Comparison of ENCODE assay signal across 9 mouse cellular contexts in genomic region chr10:61536130-61537035, GRCm38 (mm10). TPM values are rescaled to one million over a fixed set of nuclear protein-coding genes. Genes with fewer than 3 reads are reported as not detected.
DNase-seq lines count a peak whose midpoint lies in the region; TF ChIP-seq lines count a peak whose summit lies in the region.
"Had no signal": no experiment of that assay in that cellular context is flagged by ENCODE, and none has a peak within 500 bp of the region (broad histone marks: within the 10 kb centered on the region; RNA-seq: fewer than 3 reads in every experiment).

No protein-coding gene starts in this region.

- WGBS in small intestine, adult 2 months = 5% methylated on average over 20 of the region's 20 CpGs

- no peak for TF ChIP-seq CTCF in small intestine, adult 2 months (IDR thresholded peaks at IDR 0.05; ENCODE audit: extremely low read depth, insufficient read length, insufficient replicate concordance, low read depth, low read length)

- no peak for TF ChIP-seq POLR2A in small intestine, adult 2 months (IDR thresholded peaks at IDR 0.05; ENCODE audit: low read depth, low read length)

- no peaks in the 10 kb centered on the region for H3K27me3 ChIP-seq in small intestine, adult 2 months (ENCODE audit: control insufficient read depth, insufficient read depth, low read length)

- no peaks in the 10 kb centered on the region for H3K36me3 ChIP-seq in small intestine, adult 2 months (ENCODE audit: control insufficient read depth, insufficient read depth, low read length)

- H3K4me1 ChIP-seq in small intestine, adult 2 months (ENCODE audit: control insufficient read depth, insufficient read depth, insufficient read length, low read length) = peaks cover 22% of the 10 kb centered on the region

- intact Hi-C loops in left cerebral cortex, postnatal 25 days (cut with DNase I) = no loop called here

- H3K4me3 ChIP-seq in small intestine, adult 2 months (ENCODE audit: low read depth, low read length) = peak overlapping the region; percentile 14; the same call in 1 of the 2 replicates

- H3K27ac ChIP-seq in small intestine, adult 2 months (ENCODE audit: insufficient read depth, low read depth, low read length) = peak overlapping the region; percentile 23
- H3K27ac ChIP-seq: macrophage had no signal

- peak; percentile 81 for DNase-seq in retina, postnatal 1 day
- no peak for DNase-seq in retina, embryonic 14.5 days (ENCODE audit: low spot score)
- peak; percentile 23 to 38 for DNase-seq in cerebellum, postnatal 36 days
- peak; percentile 40 for DNase-seq in heart, adult 8-10 months (ENCODE audit: low spot score)
- peak; percentile 40 for DNase-seq in kidney, adult 11 months
- peak; percentile 86 for DNase-seq in lung, postnatal 10 days
- DNase-seq in left cerebral cortex, postnatal 25 days (ENCODE audit: low spot score in 2 of 2) = no peak

RNA-seq across cellular contexts. Expression of gene Npffr1, which starts 58.9 kb away (rescaled TPM):
- total RNA-seq in heart, adult 8-10 months (2022) = under 1 TPM in 2 of 4 experiments, not detected in 2; 0.08 to 0.13 TPM
- polyA plus RNA-seq in small intestine, adult 2 months (2012; rRNA removed) = 0.04 TPM in 1 of 2 replicates, not detected in the other
- 1 to 10 TPM; 1.5 to 1.6 TPM for total RNA-seq in left cerebral cortex, postnatal 25 days (2021)
- polyA plus RNA-seq: macrophage had no signal

Comparison
In these comparisons a context has a peak if more than half of its experiments do, and no peak if none do; other contexts are left out.
1. DNase-seq: peak in retina, postnatal 1 day (single experiment), cerebellum, postnatal 36 days (2 of 2), heart, adult 8-10 months (single experiment), kidney, adult 11 months (single experiment) and lung, postnatal 10 days (single experiment); none in retina, embryonic 14.5 days (single experiment) and left cerebral cortex, postnatal 25 days (0 of 2).